Mouse (Mus musculus) common myeloid progenitor, adult 5-6 weeks (primary cell): Measurements from ENCODE around the gene Pigv. TPM values are rescaled to one million over a fixed set of nuclear protein-coding genes. Genes with fewer than 3 reads are reported as not detected.
"Not testable (repeated sequence)": the region's sequence is repeated elsewhere in the genome, so short reads cannot be mapped to it uniquely, and the experiment has no call there.

Source experiments
- ATAC-seq: replicated peaks from 2 replicates; pipeline ENCODE4 v1.8.0; 2016; ENCODE audit warnings: low read depth, mild to moderate bottlenecking, moderate TSS enrichment, inconsistent platforms; ENCODE audit not compliant: poor library complexity, severe bottlenecking
- total RNA-seq: library from RNA; stranded (forward); fragments of 200-1000, 187-1606 nt; gene quantifications from 2 replicates; pipeline ENCODE4 v1.2.3, GENCODE M21; 2017

The Pigv gene
- total RNA-seq, 1 experiment from 2014 or later, result 11.4 TPM

DNA sequence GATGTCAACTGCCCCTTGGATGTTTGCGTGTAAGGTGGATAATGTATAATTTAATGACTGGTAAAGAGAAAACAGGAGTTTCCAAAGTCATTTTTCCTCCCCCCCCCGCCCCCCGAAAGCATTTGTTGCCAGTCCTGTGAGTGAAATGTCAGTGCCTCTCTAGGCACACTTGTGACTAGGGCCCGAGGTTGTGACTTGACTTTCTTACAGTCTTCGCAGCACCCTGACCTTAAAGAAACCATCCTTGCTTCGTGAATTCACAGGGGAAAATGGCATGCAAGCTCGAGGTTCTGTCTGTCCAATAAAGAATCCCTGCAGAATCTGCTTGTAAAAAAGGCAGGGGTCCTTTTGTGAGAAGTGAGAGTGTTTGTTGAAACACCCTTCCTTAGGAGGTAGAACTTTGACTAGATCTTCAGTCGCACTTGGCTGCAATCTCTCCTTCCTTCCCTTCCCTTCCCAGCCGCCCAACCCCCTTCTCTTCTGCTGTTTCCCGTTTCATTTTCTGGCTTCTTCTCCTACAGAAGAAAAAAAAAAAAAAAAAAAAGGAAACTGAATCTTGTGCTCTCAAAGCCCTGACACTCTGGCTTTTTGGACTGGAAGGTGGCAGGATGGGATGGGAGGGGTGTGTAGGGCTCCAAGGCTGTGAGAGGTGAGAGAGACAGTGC, 1.4 kb upstream of the Pigv start:
- 0 out of 2 replicates have a peak, but pooled peaks have one; percentile 3 for ATAC-seq

GRCm38 (mm10) chr4:133672845-133673647, 599 bp upstream of the Pigv start:
- peak; percentile 67 for ATAC-seq

- ATAC-seq, result 0 out of 2 replicates have a peak, but pooled peaks have one; percentile 23
Observed at GRCm38 (mm10) chr4:133671184-133671880, 1.1 kb downstream of the Pigv start.

DNA sequence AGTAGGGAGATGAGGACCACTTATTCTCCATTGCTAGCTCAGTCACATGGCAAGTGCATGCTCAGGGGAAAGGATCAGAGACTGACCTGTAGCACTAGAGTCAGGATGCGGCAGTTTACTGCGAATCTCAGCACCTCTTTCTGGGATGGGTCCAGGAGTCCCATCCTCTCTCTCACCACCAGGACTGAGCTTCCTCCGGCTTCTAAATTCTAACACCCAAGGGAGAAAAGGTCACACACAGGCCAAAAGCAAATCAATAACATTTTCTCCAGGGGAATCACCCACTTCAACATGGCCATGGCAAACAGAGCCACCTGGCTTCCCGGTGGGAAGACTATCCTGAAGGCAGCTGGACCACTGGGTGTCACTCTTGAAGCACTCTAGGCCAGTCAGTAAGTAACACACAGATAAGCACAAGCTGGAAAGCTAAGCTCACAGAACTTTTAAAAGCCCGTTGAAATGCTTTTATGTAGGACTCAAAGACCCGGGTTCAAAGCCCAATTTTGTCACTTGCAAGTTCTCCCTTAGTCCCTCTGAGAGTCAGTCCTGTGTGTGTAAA, 2.7 kb downstream of the Pigv start:
- no peak for ATAC-seq

GRCm38 (mm10) chr4:133668537-133668936, 3.9 kb downstream of the Pigv start:
- ATAC-seq, result no peak

- ATAC-seq, result peak; percentile 79
Observed at GRCm38 (mm10) chr4:133666199-133666598, 6.2 kb downstream of the Pigv start.

- ATAC-seq, result no peak
Observed at GRCm38 (mm10) chr4:133665118-133665517, 7.3 kb downstream of the Pigv start.

- no peak for ATAC-seq
Observed at GRCm38 (mm10) chr4:133662945-133663344, 9.5 kb downstream of the Pigv start.

GRCm38 (mm10) chr4:133662421-133662820, 10.0 kb downstream of the Pigv start:
- ATAC-seq, result no peak

- peak; percentile 37 for ATAC-seq
Observed at GRCm38 (mm10) chr4:133660193-133661155, 12.0 kb downstream of the Pigv start.

- peak; percentile 75 for ATAC-seq
Observed at GRCm38 (mm10) chr4:133659497-133660192, 12.8 kb downstream of the Pigv start.

DNA sequence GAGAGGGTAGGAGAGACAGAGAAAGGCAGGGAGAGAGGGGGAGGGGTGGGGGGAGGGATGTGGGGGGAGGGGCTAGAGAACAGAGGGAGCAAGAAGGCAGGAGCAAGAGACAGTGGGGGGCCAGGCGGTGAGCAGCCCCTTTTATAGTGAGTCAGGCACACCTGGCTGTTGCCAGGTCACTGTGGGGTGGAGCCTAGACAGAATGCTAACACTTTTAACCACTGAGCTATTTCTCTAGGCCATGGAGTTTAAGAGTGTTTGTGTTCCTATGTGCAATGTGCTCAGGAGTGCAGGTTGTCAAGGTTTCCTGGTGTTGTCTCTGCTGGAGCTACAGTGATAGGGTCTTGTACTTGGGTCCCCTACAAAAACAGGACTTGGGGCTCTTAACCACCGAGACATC, 13.7 kb downstream of the Pigv start:
- ATAC-seq, result no peak

DNA sequence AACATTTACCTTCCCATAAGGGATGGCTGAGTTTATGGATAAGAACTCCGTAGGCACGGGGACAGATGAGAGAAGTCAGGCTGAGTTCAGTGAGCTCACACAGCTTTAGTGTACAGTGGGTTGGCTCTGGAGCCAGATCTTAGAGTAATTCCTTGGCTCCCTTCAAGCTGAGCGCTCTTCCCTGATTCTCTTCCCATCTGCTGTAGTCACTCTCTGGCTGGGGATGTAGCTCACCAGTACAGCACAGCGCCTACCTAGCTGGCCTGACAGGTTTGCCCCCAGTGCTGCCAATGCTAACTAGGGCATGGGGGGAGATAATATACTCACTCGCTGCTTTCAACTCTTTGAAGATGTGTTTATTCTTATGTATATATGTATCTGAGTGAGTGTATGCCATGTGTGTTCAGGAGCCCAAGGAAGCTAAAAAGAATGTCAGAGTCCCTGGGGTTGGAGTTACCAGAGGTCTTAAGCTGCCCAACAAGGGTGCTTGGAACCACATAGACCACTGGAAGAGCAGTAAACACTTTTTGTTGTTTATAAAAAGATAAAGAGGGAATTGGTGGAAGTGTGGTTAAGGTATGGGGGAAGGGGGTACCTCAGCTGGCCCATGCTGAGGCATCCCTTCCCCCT, 14.5 kb downstream of the Pigv start:
- ATAC-seq, result no peak

DNA sequence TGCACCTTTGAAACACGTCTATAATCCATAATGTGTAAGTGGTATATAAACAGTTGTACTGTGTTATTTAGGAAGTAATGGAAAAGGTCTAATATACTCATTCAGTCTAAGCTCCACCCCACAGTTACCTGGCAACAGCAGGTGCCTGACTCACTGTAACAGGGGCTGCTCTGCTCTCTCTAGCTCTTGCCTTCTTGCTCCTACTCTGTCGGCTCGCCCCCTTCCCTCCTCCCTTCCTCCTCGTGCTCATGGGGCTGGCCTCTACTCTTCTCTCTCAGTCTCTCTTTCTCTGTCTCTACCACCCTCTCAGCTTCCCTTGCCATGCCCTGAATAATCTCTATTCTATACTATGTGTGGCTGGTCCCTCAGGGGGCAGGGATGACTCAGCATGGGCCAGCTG, 15.4 kb downstream of the Pigv start:
- ATAC-seq, result no peak

DNA sequence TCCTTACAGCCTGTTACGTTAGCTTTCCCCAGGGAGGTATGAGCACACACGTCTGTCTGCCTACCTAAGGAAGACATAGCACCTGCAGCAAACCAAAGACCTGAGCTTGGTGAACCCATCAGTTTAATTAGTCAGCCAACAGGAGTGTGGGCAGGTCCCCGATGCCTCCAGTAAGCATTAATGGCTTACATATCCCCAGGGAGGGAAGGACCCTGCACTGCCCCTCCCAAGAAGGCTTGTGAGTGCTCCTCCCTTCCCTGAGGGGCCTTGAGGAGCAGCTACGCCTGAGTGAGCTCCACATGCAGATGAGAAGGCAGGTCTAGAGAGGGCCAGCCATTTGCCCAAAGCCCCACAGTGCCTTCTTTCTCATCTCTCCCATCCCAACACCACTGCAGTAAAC, 16.2 kb downstream of the Pigv start:
- no peak for ATAC-seq

- ATAC-seq, result not testable (repeated sequence)
Observed at GRCm38 (mm10) chr4:133654070-133654469, 18.4 kb downstream of the Pigv start.

DNA sequence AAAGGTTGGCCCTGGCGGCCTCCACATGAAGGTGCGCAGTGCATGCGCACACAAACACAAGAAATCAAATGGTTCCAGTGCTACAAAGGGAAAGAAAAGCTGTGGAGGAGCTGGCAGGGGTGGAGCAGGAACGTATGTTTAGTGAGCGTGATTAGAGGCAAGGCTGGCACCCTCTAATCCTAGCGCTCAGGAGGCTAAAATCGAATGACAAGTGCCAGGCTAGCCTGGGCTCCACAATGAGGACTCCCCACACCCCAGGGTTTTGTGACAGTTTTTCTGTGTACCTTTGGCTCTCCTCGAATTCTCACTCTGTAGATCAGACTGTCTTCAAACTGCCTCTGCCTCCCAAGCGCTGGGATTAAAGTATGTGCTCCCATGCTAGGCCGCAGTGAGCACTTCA, 19.7 kb downstream of the Pigv start:
- no peak for ATAC-seq

GRCm38 (mm10) chr4:133651986-133652385, 20.5 kb downstream of the Pigv start:
- no peak for ATAC-seq
